Mouse (Mus musculus): Measurements from ENCODE around the gene Dennd1a. TPM values are rescaled to one million over a fixed set of nuclear protein-coding genes. Genes with fewer than 3 reads are reported as not detected.
A peak's percentile ranks its signal among the peaks of the same experiment; 100 is the strongest.

The Dennd1a gene
- polyA plus RNA-seq, 1 experiment from 2014 or later, result 3.8 TPM

DNA sequence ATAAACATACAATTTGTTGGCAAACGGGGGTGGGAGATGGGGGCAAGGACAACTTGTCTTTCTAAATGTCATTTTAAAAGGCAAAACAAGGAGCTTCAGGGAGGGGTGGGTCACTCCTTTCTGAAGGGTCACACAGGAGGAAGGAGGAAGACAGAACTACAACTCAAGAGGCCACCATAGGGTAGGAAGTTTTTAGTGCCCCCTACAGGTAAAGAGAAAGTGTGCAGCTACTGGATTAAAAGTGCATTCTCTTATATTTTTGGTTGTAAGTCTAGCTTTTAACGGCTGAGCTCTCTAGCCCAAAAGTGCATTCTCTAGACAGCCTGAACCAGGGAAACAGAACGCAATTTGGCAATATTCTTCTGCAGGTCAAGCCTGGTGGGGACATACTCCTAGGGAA lies 437.8 kb downstream of the Dennd1a start:
- Histone ChIP-seq H3K36me3 (replicated peaks; ENCODE audit: insufficient read depth, low read length) (0 out of 2 replicates have a peak, but pooled peaks cover 4% of the 10 kb centered on the region), H3K9me3 (ENCODE audit: low read length) (no peaks in the 10 kb centered on the region), H3K27ac (ENCODE audit: low read depth) (no peak overlapping the region), H3K4me1 (ENCODE audit: insufficient read depth) (no peaks in the 10 kb centered on the region), H3K27me3 (ENCODE audit: insufficient read depth, low read length) (no peaks in the 10 kb centered on the region), H3K9ac (replicated peaks) (no peak overlapping the region), H3K4me2 (ENCODE audit: low read depth, low read length) (no peak overlapping the region), H3K4me3 (ENCODE audit: low read depth, low read length) (no peak overlapping the region)
- TF ChIP-seq CTCF (IDR thresholded peaks at IDR 0.05; ENCODE audit: low read depth) (peak; percentile 34), EP300 (IDR thresholded peaks at IDR 0.05; ENCODE audit: low read depth) (no peak)
- no peak for ATAC-seq
- no peak for DNase-seq
- WGBS (ENCODE audit: insufficient replicate concordance), result 81% methylated on average over 3 of the region's 3 CpGs

DNA sequence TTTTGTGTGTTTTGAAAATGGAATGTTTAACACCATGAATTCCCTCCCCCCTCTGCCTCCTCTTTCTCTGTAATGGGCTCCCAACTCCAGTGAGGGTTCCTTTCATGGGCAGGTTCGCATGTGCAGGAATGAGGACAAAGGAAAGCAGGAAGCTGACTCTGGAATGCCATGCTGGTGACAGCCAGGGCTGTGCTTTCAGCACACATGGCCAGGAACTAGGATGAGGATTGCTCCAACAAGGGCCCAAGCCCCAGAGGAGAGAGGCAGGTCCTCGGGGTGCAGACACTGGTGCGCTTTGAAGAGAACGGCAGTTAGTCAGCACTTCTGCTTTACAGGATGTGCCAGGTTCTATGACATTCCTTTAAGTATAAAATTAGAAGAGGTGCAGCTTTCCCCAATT lies 444.5 kb downstream of the Dennd1a start:
- no peak for ATAC-seq
- no peak for DNase-seq
- WGBS (ENCODE audit: insufficient replicate concordance), result 49% methylated on average over 4 of the region's 4 CpGs
- Histone ChIP-seq H3K27me3 (ENCODE audit: insufficient read depth, low read length) (no peaks in the 10 kb centered on the region), H3K36me3 (replicated peaks; ENCODE audit: insufficient read depth, low read length) (peaks cover 9% of the 10 kb centered on the region; the same call in 1 of the 2 replicates), H3K4me1 (ENCODE audit: insufficient read depth) (no peaks in the 10 kb centered on the region), H3K4me3 (ENCODE audit: low read depth, low read length) (no peak overlapping the region), H3K27ac (ENCODE audit: low read depth) (no peak overlapping the region), H3K9me3 (ENCODE audit: low read length) (no peaks in the 10 kb centered on the region), H3K9ac (replicated peaks) (no peak overlapping the region), H3K4me2 (ENCODE audit: low read depth, low read length) (no peak overlapping the region)
- TF ChIP-seq CTCF (IDR thresholded peaks at IDR 0.05; ENCODE audit: low read depth) (no peak), EP300 (IDR thresholded peaks at IDR 0.05; ENCODE audit: low read depth) (no peak)

DNA sequence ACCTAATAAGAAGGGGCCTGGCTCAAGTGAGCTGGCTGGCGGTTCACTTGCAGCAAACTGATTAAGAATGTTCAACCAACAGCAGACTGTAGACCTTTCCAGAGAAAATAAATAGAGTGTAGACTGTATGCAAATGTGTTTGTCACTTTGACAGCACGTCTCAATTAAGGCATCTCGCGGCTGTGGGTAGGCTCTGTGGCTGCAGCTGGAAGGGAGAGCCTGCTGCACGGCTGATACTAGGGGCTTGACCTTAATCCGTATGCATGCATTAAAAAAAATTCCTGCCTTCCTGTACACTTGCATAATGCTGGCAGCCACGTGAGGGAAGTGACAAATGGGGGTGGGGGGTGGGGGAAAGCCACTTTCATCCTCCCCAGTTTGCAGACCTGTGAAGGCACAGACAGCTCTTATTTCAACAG lies 445.0 kb downstream of the Dennd1a start:
- WGBS (ENCODE audit: insufficient replicate concordance), result 32% methylated on average over 7 of the region's 7 CpGs
- Histone ChIP-seq H3K27me3 (ENCODE audit: insufficient read depth, low read length) (no peaks in the 10 kb centered on the region), H3K27ac (ENCODE audit: low read depth) (no peak overlapping the region), H3K4me3 (ENCODE audit: low read depth, low read length) (no peak overlapping the region), H3K4me1 (ENCODE audit: insufficient read depth) (no peaks in the 10 kb centered on the region), H3K36me3 (replicated peaks; ENCODE audit: insufficient read depth, low read length) (peaks cover 10% of the 10 kb centered on the region; the same call in 1 of the 2 replicates), H3K9ac (replicated peaks) (no peak overlapping the region), H3K9me3 (ENCODE audit: low read length) (no peaks in the 10 kb centered on the region), H3K4me2 (ENCODE audit: low read depth, low read length) (no peak overlapping the region)
- DNase-seq, result no peak
- no peak for TF ChIP-seq EP300 (IDR thresholded peaks at IDR 0.05; ENCODE audit: low read depth)
- TF ChIP-seq CTCF (IDR thresholded peaks at IDR 0.05; ENCODE audit: low read depth), result no peak
- no peak for ATAC-seq

DNA sequence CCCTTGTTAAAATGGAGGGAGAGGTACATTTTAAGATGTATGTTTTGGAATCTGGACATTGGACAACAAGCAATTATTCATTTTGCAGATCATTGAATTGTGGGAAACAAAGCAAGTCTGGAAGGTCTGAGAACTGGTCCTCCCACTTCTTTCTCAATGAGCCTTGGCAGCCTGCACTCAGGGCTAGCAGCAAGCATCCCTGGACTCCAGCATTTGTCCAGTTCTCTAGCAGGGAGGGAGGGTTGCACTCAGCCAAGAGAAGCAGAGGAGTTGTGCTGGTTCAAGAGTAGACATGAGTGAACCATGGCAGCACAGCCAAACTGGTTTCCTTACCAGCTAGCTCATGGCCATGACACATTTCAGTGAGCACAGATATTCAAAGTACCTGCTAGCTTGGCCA lies 447.3 kb downstream of the Dennd1a start:
- Histone ChIP-seq H3K27me3 (ENCODE audit: insufficient read depth, low read length) (no peaks in the 10 kb centered on the region), H3K36me3 (replicated peaks; ENCODE audit: insufficient read depth, low read length) (peaks cover 10% of the 10 kb centered on the region; the same call in 1 of the 2 replicates), H3K27ac (ENCODE audit: low read depth) (no peak overlapping the region), H3K4me3 (ENCODE audit: low read depth, low read length) (no peak overlapping the region), H3K4me2 (ENCODE audit: low read depth, low read length) (no peak overlapping the region), H3K4me1 (ENCODE audit: insufficient read depth) (no peaks in the 10 kb centered on the region), H3K9me3 (ENCODE audit: low read length) (no peaks in the 10 kb centered on the region), H3K9ac (replicated peaks) (no peak overlapping the region)
- DNase-seq, result no peak
- no peak for ATAC-seq
- TF ChIP-seq CTCF (IDR thresholded peaks at IDR 0.05; ENCODE audit: low read depth) (no peak), EP300 (IDR thresholded peaks at IDR 0.05; ENCODE audit: low read depth) (no peak)

DNA sequence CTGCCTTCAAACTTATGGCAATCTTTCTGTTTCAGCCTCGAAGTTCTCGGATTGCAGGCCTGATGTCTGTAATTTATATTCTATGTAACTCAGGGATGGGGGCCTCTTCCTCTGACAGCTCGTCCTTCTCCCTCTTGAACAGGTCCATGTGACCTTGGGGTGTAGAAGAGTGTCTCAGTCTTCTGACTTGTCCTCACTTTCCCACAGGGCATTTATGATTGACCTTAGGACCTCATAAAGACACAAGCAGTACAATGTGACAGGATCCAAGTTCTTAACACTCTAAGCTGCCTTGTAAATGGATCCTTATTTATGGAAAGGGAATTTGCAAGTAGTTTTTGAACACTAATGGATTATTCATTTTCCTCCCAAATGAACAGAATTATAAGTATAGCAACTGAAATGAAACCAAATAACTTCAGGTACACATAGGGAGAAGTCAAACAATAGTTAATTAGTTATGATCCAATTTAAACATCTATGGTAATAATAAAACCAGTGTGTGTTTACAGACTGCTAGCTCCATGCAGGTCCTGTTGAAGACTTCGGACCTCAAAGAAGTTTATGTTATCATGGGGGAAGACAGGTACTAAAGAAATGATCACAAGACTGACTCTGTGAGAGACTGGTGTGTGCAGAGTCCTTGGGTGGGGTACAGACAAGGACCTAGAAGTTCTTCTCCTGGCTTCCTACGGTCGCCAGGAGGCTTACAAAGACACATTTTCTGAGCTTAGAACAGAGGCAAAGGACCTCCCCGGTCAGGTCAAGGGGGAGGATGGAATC lies 448.8 kb downstream of the Dennd1a start:
- H3K27ac ChIP-seq (ENCODE audit: low read depth), result no peak overlapping the region
- H3K4me3 ChIP-seq (ENCODE audit: low read depth, low read length), result no peak overlapping the region
- 71% methylated on average over 7 of the region's 7 CpGs for WGBS (ENCODE audit: insufficient replicate concordance)
- no peaks in the 10 kb centered on the region for H3K4me1 ChIP-seq (ENCODE audit: insufficient read depth)
- no peak overlapping the region for H3K9ac ChIP-seq (replicated peaks)
- no peak overlapping the region for H3K4me2 ChIP-seq (ENCODE audit: low read depth, low read length)
- TF ChIP-seq CTCF (IDR thresholded peaks at IDR 0.05; ENCODE audit: low read depth), result no peak
- TF ChIP-seq EP300 (IDR thresholded peaks at IDR 0.05; ENCODE audit: low read depth), result no peak
- H3K9me3 ChIP-seq (ENCODE audit: low read length), result no peaks in the 10 kb centered on the region
- ATAC-seq (no peak), DNase-seq (no peak)
- peaks cover 8% of the 10 kb centered on the region; the same call in 1 of the 2 replicates for H3K36me3 ChIP-seq (replicated peaks; ENCODE audit: insufficient read depth, low read length)
- no peaks in the 10 kb centered on the region for H3K27me3 ChIP-seq (ENCODE audit: insufficient read depth, low read length)

DNA sequence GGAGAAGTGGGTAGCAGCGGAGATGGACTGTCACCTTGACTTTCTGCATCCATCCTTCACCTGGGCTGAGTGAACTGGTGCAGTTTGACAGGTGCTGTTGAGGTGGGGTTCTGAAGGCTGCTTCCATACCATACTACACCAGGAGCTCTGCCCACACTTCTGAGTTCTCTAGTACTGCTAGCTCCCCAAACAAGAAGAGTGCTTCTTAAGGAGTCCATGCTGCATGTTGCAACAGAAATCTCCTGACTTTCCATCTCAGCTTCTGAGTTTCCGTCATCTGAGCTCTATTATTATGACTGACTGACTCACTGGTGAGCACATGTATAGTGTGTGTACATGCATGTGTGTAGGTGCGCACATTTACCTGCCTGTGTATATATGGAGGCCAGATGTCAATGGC lies 449.6 kb downstream of the Dennd1a start:
- no peak for TF ChIP-seq CTCF (IDR thresholded peaks at IDR 0.05; ENCODE audit: low read depth)
- no peak for TF ChIP-seq EP300 (IDR thresholded peaks at IDR 0.05; ENCODE audit: low read depth)
- 85% methylated on average over 3 of the region's 3 CpGs for WGBS (ENCODE audit: insufficient replicate concordance)
- Histone ChIP-seq H3K4me3 (ENCODE audit: low read depth, low read length) (no peak overlapping the region), H3K4me1 (ENCODE audit: insufficient read depth) (no peaks in the 10 kb centered on the region), H3K27me3 (ENCODE audit: insufficient read depth, low read length) (no peaks in the 10 kb centered on the region), H3K4me2 (ENCODE audit: low read depth, low read length) (no peak overlapping the region), H3K9me3 (ENCODE audit: low read length) (no peaks in the 10 kb centered on the region), H3K36me3 (replicated peaks; ENCODE audit: insufficient read depth, low read length) (peaks cover 8% of the 10 kb centered on the region; the same call in 1 of the 2 replicates), H3K9ac (replicated peaks) (no peak overlapping the region), H3K27ac (ENCODE audit: low read depth) (no peak overlapping the region)
- no peak for DNase-seq
- no peak for ATAC-seq

Data from liver, postnatal 0 days (tissue).